Mouse (Mus musculus) Patski (cell line): ENCODE measurements at regions not wholly inside any gene's neighbourhood (a gene's known extent, or its start where the extent isn't known, plus 50 kb on each side); places are given as distances from the start of the nearest gene placed in this dataset.

Experiments
- ATAC-seq: fragments of 100-300 bp; one replicate; pipeline ENCODE4 v1.8.0; 2021
- CTCF ChIA-PET: fragments of 350-600 bp; sonication (Branson Sonifier 250); formaldehyde crosslinking; loops from one replicate; lab custom pipeline; 2022; ENCODE audit warnings: inconsistent platforms; lab: Charles Lee
- POLR2A ChIA-PET: fragments of 350-600 bp; sonication (Branson Sonifier 250); formaldehyde crosslinking; loops from one replicate; lab custom pipeline; 2022; ENCODE audit warnings: antibody characterized with exemption, inconsistent platforms; lab: Charles Lee
- DNase-seq: peaks from one replicate; pipeline ENCODE4 v3.0.0-alpha.2; 2011; ENCODE audit warnings: low read depth, low spot score
- H3K27me3 ChIP-seq: fragments of 371-371 bp; one replicate; pipeline ENCODE4 v1.5.1; 2021
- CTCF ChIP-seq: fragments of 100-300 bp; IDR thresholded peaks from one replicate; pipeline ENCODE4 v1.5.1; 2021
- in situ Hi-C: fragments of 300-500 bp; cut with MboI; formaldehyde crosslinking; loops from 3 replicates; pipeline ENCODE4 v1.11.1; 2018; ENCODE audit warnings: low pct_unique_long_range_greater_than_20kb, mixed read lengths

- no peaks in the 10 kb centered on the region for H3K27me3 ChIP-seq
- no peak for TF ChIP-seq CTCF
- POLR2A ChIA-PET, result interaction anchor here (0.7 kb wide), 1 partner anchor 15 kb away, joined by 4 read pairs; no protein-coding TSS in a partner anchor
- ATAC-seq, result no peak
- no peak for DNase-seq
- CTCF ChIA-PET, result interaction anchor here (1.1 kb wide), 1 partner anchor 26 kb away, joined by 3 read pairs; no protein-coding TSS in a partner anchor
- in situ Hi-C loops, result loop anchor here (10.0 kb wide), 1 partner anchor 215 kb away; no protein-coding TSS in a partner anchor
Observed at GRCm38 (mm10) chr13:28730059-28730580, 223.4 kb downstream of the Sox4 start.

- ChIA-PET CTCF (no interaction called here), POLR2A (no interaction called here)
- ATAC-seq, result no peak
- in situ Hi-C loops, result no loop called here
- TF ChIP-seq CTCF, result no peak
- DNase-seq, result no peak
- no peaks in the 10 kb centered on the region for H3K27me3 ChIP-seq
Observed at GRCm38 (mm10) chr13:28728768-28729167, 224.7 kb downstream of the Sox4 start.

- CTCF ChIA-PET, result no interaction called here
- in situ Hi-C loops, result no loop called here
- no peaks in the 10 kb centered on the region for H3K27me3 ChIP-seq
- DNase-seq, result no peak
- no peak for ATAC-seq
- POLR2A ChIA-PET, result no interaction called here
- no peak for TF ChIP-seq CTCF
Observed at GRCm38 (mm10) chr13:28724300-28724699, 229.2 kb downstream of the Sox4 start.

- no peak for TF ChIP-seq CTCF
- POLR2A ChIA-PET, result interaction anchor here (0.7 to 0.9 kb wide), 2 partner anchors 10 to 1362 kb away, joined by 5 to 11 read pairs; no protein-coding TSS in a partner anchor
- in situ Hi-C loops, result no loop called here
- CTCF ChIA-PET, result interaction anchor here (1.2 kb wide), 1 partner anchor 12 kb away, joined by 4 read pairs; no protein-coding TSS in a partner anchor
- ATAC-seq (no peak), DNase-seq (no peak)
- no peaks in the 10 kb centered on the region for H3K27me3 ChIP-seq
Observed at GRCm38 (mm10) chr13:28722074-28722473, 231.4 kb downstream of the Sox4 start.

GRCm38 (mm10) chr13:28721548-28721981 is 231.9 kb downstream of the Sox4 start:
- TF ChIP-seq CTCF, result no peak
- POLR2A ChIA-PET, result interaction anchor here (0.7 to 0.9 kb wide), 2 partner anchors 10 to 1362 kb away, joined by 5 to 11 read pairs; no protein-coding TSS in a partner anchor
- in situ Hi-C loops, result no loop called here
- no peak for ATAC-seq
- CTCF ChIA-PET, result no interaction called here
- H3K27me3 ChIP-seq, result no peaks in the 10 kb centered on the region
- no peak for DNase-seq

- POLR2A ChIA-PET, result no interaction called here
- CTCF ChIA-PET, result no interaction called here
- DNase-seq, result no peak
Observed at GRCm38 (mm10) chr13:28720639-28721239, 232.8 kb downstream of the Sox4 start.

GRCm38 (mm10) chr13:28720169-28720568 is 233.3 kb downstream of the Sox4 start:
- TF ChIP-seq CTCF, result no peak
- in situ Hi-C loops, result no loop called here
- CTCF ChIA-PET, result no interaction called here
- no peak for DNase-seq
- no peaks in the 10 kb centered on the region for H3K27me3 ChIP-seq
- POLR2A ChIA-PET, result no interaction called here
- no peak for ATAC-seq

More at GRCm38 (mm10) chr13:28720639-28721239, 232.8 kb downstream of the Sox4 start:
- TF ChIP-seq CTCF, result no peak
- no peak for ATAC-seq
- H3K27me3 ChIP-seq, result no peaks in the 10 kb centered on the region
- in situ Hi-C loops, result no loop called here

GRCm38 (mm10) chr13:28718868-28719265 is 234.6 kb downstream of the Sox4 start:
- in situ Hi-C loops, result no loop called here
- CTCF ChIA-PET, result no interaction called here
- H3K27me3 ChIP-seq, result no peaks in the 10 kb centered on the region
- no peak for TF ChIP-seq CTCF
- no peak for DNase-seq
- POLR2A ChIA-PET, result interaction anchor here (1.1 to 1.2 kb wide), 2 partner anchors 15 to 20 kb away, joined by 3 read pairs; no protein-coding TSS in a partner anchor
- peak; percentile 65 for ATAC-seq

GRCm38 (mm10) chr13:28718169-28718867 is 235.2 kb downstream of the Sox4 start:
- ChIA-PET CTCF (no interaction called here), POLR2A (interaction anchor here (1.1 to 1.2 kb wide), 2 partner anchors 16 to 19 kb away, joined by 3 read pairs; no protein-coding TSS in a partner anchor)
- no peak for DNase-seq
- ATAC-seq, result peak; percentile 31
- in situ Hi-C loops, result no loop called here
- no peak for TF ChIP-seq CTCF
- H3K27me3 ChIP-seq, result no peaks in the 10 kb centered on the region

GRCm38 (mm10) chr13:28717404-28717803 is 236.1 kb downstream of the Sox4 start:
- no peak for TF ChIP-seq CTCF
- DNase-seq, result no peak
- no peak for ATAC-seq
- ChIA-PET POLR2A (no interaction called here), CTCF (no interaction called here)
- no peaks in the 10 kb centered on the region for H3K27me3 ChIP-seq
- in situ Hi-C loops, result no loop called here
